ENCODE assay signal across 8 mouse cellular contexts in genomic region chr8:70268799-70269565, GRCm38 (mm10). TPM values are rescaled to one million over a fixed set of nuclear protein-coding genes. Genes with fewer than 3 reads are reported as not detected.
DNase-seq lines count a peak whose midpoint lies in the region; ATAC-seq and TF ChIP-seq lines count a peak whose summit lies in the region.

No protein-coding gene starts in this region.

- no peak overlapping the region for H3K27ac ChIP-seq in forebrain, embryonic 14.5 days (ENCODE audit: low read depth, low read length)
- no peak overlapping the region for H3K27ac ChIP-seq in liver, adult 2 months (replicated peaks; ENCODE audit: insufficient read depth, low read depth, low read length)

- H3K36me3 ChIP-seq in forebrain, embryonic 14.5 days (ENCODE audit: control insufficient read depth, insufficient read depth, low read length) = peaks cover 21% of the 10 kb centered on the region
- peaks cover 3% of the 10 kb centered on the region; the same call in 1 of the 2 replicates for H3K36me3 ChIP-seq in liver, adult 2 months (ENCODE audit: control insufficient read depth, insufficient read depth, low read length)

- no peak overlapping the region for H3K4me2 ChIP-seq in forebrain, embryonic 14.5 days (ENCODE audit: low read length)

- H3K9me3 ChIP-seq in forebrain, embryonic 14.5 days (replicated peaks; ENCODE audit: control insufficient read depth, low read length) = no peaks in the 10 kb centered on the region

- H3K9ac ChIP-seq in forebrain, embryonic 14.5 days (ENCODE audit: low read length) = no peak overlapping the region
- no peak overlapping the region for H3K9ac ChIP-seq in liver, adult 2 months (ENCODE audit: low read depth, low read length)

- peak; percentile 53 for TF ChIP-seq CTCF in liver, adult 2 months (IDR thresholded peaks at IDR 0.05; ENCODE audit: low read depth, low read length)

- 63% methylated on average over 11 of the region's 11 CpGs for WGBS in forebrain, embryonic 14.5 days
- WGBS in liver, adult 2 months = 55% methylated on average over 11 of the region's 11 CpGs

- no peak overlapping the region for H3K4me3 ChIP-seq in forebrain, embryonic 14.5 days (ENCODE audit: low read depth, low read length)
- H3K4me3 ChIP-seq in liver, adult 2 months (ENCODE audit: insufficient read depth, low read depth, low read length) = no peak overlapping the region

- H3K79me2 ChIP-seq in liver, adult 2 months (ENCODE audit: control insufficient read depth, insufficient read depth, low read length) = no peaks in the 10 kb centered on the region

- no peak for TF ChIP-seq POLR2A in liver, adult 2 months (IDR thresholded peaks at IDR 0.05; ENCODE audit: extremely low read depth, insufficient read depth, low read length)

- no peaks in the 10 kb centered on the region for H3K4me1 ChIP-seq in forebrain, embryonic 14.5 days (ENCODE audit: control insufficient read depth, insufficient read depth, low read length)
- H3K4me1 ChIP-seq in liver, adult 2 months (ENCODE audit: control insufficient read depth, insufficient read depth, low read length) = peaks cover 2% of the 10 kb centered on the region; the same call in 1 of the 2 replicates

- peak; percentile 47 for DNase-seq in CD4-positive, CD25-positive, alpha-beta regulatory T cell, adult 2 months (ENCODE audit: low read depth, low spot score)
- DNase-seq in kidney, adult 9 months = peak; percentile 26
- DNase-seq in kidney, adult 11 months = no peak
- DNase-seq in forebrain, embryonic 14.5 days (ENCODE audit: low spot score) = peak; percentile 8
- DNase-seq in liver, adult 2 months (ENCODE audit: extremely low read depth, low read depth, low spot score) = no peak
- DNase-seq in right cerebral cortex, adult 18-20 months = peak; percentile 30
- no peak for DNase-seq in Muller cell, postnatal 12 days (ENCODE audit: inconsistent ontology term)

- no peak for ATAC-seq in CD4-positive, CD25-positive, alpha-beta regulatory T cell, adult 4 months
- ATAC-seq in forebrain, embryonic 14.5 days = no peak

- H3K27me3 ChIP-seq in forebrain, embryonic 14.5 days (replicated peaks; ENCODE audit: control insufficient read depth, insufficient read depth, low read length) = no peaks in the 10 kb centered on the region
- H3K27me3 ChIP-seq in liver, adult 2 months (ENCODE audit: control insufficient read depth, insufficient read depth, low read length) = no peaks in the 10 kb centered on the region

RNA-seq across cellular contexts. Expression of gene Homer3, which starts 13.6 kb away (rescaled TPM):
- 1 to 10 TPM in 1 of 2 experiments, under 1 TPM in 1; 0.62 to 1.6 TPM for polyA plus RNA-seq in CD4-positive, CD25-positive, alpha-beta regulatory T cell, adult 4 months (2017; shearing (Covaris generic))
- polyA plus RNA-seq in forebrain, embryonic 14.5 days (2014; fragmentation: Nextera tagmentation; extraction: Ambion mirVana) = 31.5 and 42.8 TPM in 2 replicates
- 1.4 and 2.6 TPM in 2 replicates for total RNA-seq in liver, adult 2 months (2014; rRNA removed)
- 3.1 and 3.7 TPM in 2 replicates for polyA plus RNA-seq in liver, adult 2 months (2012; rRNA removed)

RNA-seq across cellular contexts. Expression of gene Ddx49, which starts 33.3 kb away (rescaled TPM):
- polyA plus RNA-seq in CD4-positive, CD25-positive, alpha-beta regulatory T cell, adult 4 months (2017; shearing (Covaris generic)) = 10 to 100 TPM; 57.8 to 74.2 TPM
- 51.5 and 52.3 TPM in 2 replicates for polyA plus RNA-seq in forebrain, embryonic 14.5 days (2014; fragmentation: Nextera tagmentation; extraction: Ambion mirVana)
- 19.3 and 22.7 TPM in 2 replicates for total RNA-seq in liver, adult 2 months (2014; rRNA removed)
- 24.4 and 36.5 TPM in 2 replicates for polyA plus RNA-seq in liver, adult 2 months (2012; rRNA removed)

RNA-seq across cellular contexts. Expression of gene Cope, which starts 33.3 kb away (rescaled TPM):
- 100 to 1,000 TPM; 321 to 359 TPM for polyA plus RNA-seq in CD4-positive, CD25-positive, alpha-beta regulatory T cell, adult 4 months (2017; shearing (Covaris generic))
- 305 and 332 TPM in 2 replicates for polyA plus RNA-seq in forebrain, embryonic 14.5 days (2014; fragmentation: Nextera tagmentation; extraction: Ambion mirVana)
- total RNA-seq in liver, adult 2 months (2014; rRNA removed) = 169 and 197 TPM in 2 replicates
- polyA plus RNA-seq in liver, adult 2 months (2012; rRNA removed) = 327 and 394 TPM in 2 replicates

RNA-seq across cellular contexts. Expression of gene Armc6, which starts 34.7 kb away (rescaled TPM):
- 10 to 100 TPM in 1 of 2 experiments, 1 to 10 TPM in 1; 8.9 to 13.9 TPM for polyA plus RNA-seq in CD4-positive, CD25-positive, alpha-beta regulatory T cell, adult 4 months (2017; shearing (Covaris generic))
- 79.2 and 96.7 TPM in 2 replicates for polyA plus RNA-seq in forebrain, embryonic 14.5 days (2014; fragmentation: Nextera tagmentation; extraction: Ambion mirVana)
- 4.4 and 6.2 TPM in 2 replicates for total RNA-seq in liver, adult 2 months (2014; rRNA removed)
- polyA plus RNA-seq in liver, adult 2 months (2012; rRNA removed) = 9.6 and 11.6 TPM in 2 replicates

RNA-seq across cellular contexts. Expression of gene Sugp2, which starts 35.0 kb away (rescaled TPM):
- 10 to 100 TPM; 19.9 to 35.1 TPM for polyA plus RNA-seq in CD4-positive, CD25-positive, alpha-beta regulatory T cell, adult 4 months (2017; shearing (Covaris generic))
- polyA plus RNA-seq in forebrain, embryonic 14.5 days (2014; fragmentation: Nextera tagmentation; extraction: Ambion mirVana) = 55.6 and 71.5 TPM in 2 replicates
- 5.3 and 7.0 TPM in 2 replicates for total RNA-seq in liver, adult 2 months (2014; rRNA removed)
- polyA plus RNA-seq in liver, adult 2 months (2012; rRNA removed) = 9.7 and 12.4 TPM in 2 replicates

Comparison
In these comparisons a context has a peak if more than half of its experiments do, and no peak if none do; other contexts are left out.
1. DNase-seq: peak in CD4-positive, CD25-positive, alpha-beta regulatory T cell, adult 2 months (single experiment), kidney, adult 9 months (single experiment), forebrain, embryonic 14.5 days (single experiment) and right cerebral cortex, adult 18-20 months (single experiment); none in kidney, adult 11 months (single experiment), liver, adult 2 months (single experiment) and Muller cell, postnatal 12 days (single experiment).